Mouse (Mus musculus) 3T3-L1 (cell line): Measurements from ENCODE around the gene Gtf2h4.

Source experiments
- DNase-seq: peaks from one replicate; pipeline ENCODE4 v3.0.0-alpha.2; 2015; ENCODE audit warnings: low read depth, low spot score

Gtf2h4 gene

GRCm38 (mm10) chr17:35638475-35639190 is 34.9 kb downstream of the Gtf2h4 start:
- peak; percentile 72 for DNase-seq

- peak; percentile 72 for DNase-seq
Measured at GRCm38 (mm10) chr17:35636363-35636762, 37.2 kb downstream of the Gtf2h4 start.

- peak; percentile 90 for DNase-seq
Measured at GRCm38 (mm10) chr17:35635699-35636111, 37.8 kb downstream of the Gtf2h4 start.

GRCm38 (mm10) chr17:35635202-35635601 is 38.3 kb downstream of the Gtf2h4 start:
- no peak for DNase-seq

- DNase-seq, result peak; percentile 69
Measured at GRCm38 (mm10) chr17:35633992-35634391, 39.5 kb downstream of the Gtf2h4 start.

- no peak for DNase-seq
Measured at GRCm38 (mm10) chr17:35626537-35626936, 47.0 kb downstream of the Gtf2h4 start, which contains the start of gene Gm9573. Gene Gm9573, minus strand, starts transcription at chr17:35626637.
